Mouse (Mus musculus): ENCODE data around the gene Gm19345. TPM values are rescaled to one million over a fixed set of nuclear protein-coding genes. Genes with fewer than 3 reads are reported as not detected.

Gene Gm19345
- polyA plus RNA-seq, 1 experiment from 2014 or later = 0.59 TPM

DNA sequence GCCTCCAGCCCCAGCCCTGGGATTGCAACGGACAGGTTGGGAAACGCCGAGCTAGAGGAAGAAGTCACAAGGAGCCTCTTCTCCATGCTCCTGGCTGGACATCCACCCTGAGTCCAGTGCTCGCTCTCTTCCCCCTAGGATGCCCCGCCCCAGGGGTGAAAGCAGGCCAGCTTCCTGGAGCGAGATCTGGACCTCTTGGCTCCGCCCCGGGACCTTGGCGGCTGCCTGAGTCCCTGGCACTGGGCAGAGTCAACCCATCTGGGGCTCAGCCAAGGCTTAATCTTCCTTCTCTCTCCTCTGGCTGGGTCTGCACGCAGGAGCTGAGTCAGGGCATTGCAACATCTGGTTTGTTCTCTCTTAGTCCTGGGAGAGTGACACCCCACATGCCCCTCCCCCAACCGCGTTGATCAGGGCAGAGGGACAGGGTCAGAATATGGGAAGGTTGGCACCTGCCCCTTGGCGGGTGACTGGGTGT, 21.1 kb upstream of the Gm19345 start:
- Histone ChIP-seq H3K27ac (replicated peaks) (no peak overlapping the region; the same call in 1 of the 2 replicates), H3K4me1 (peaks cover 26% of the 10 kb centered on the region), H3K4me3 (replicated peaks) (no peak overlapping the region), H3K27me3 (no peaks in the 10 kb centered on the region), H3K36me3 (no peaks in the 10 kb centered on the region), H3K9me3 (replicated peaks) (no peaks in the 10 kb centered on the region), H3K9ac (no peak overlapping the region), H3K4me2 (replicated peaks) (peak overlapping the region; percentile 25)
- 24% methylated on average over 13 of the region's 13 CpGs for WGBS
- peak; percentile 62 for ATAC-seq (ENCODE audit: insufficient number of reproducible peaks, low FRiP score, low TSS enrichment, low read depth)

GRCm38 (mm10) chr7:19831837-19832236, 20.0 kb upstream of the Gm19345 start:
- Histone ChIP-seq H3K9me3 (replicated peaks) (no peaks in the 10 kb centered on the region), H3K4me3 (replicated peaks) (no peak overlapping the region), H3K27me3 (no peaks in the 10 kb centered on the region), H3K4me1 (peaks cover 21% of the 10 kb centered on the region), H3K4me2 (replicated peaks) (no peak overlapping the region), H3K9ac (no peak overlapping the region), H3K36me3 (no peaks in the 10 kb centered on the region), H3K27ac (replicated peaks) (no peak overlapping the region)
- ATAC-seq (ENCODE audit: insufficient number of reproducible peaks, low FRiP score, low TSS enrichment, low read depth) = peak; percentile 20; the same call in 1 of the 2 replicates
- 36% methylated on average over 9 of the region's 9 CpGs for WGBS

DNA sequence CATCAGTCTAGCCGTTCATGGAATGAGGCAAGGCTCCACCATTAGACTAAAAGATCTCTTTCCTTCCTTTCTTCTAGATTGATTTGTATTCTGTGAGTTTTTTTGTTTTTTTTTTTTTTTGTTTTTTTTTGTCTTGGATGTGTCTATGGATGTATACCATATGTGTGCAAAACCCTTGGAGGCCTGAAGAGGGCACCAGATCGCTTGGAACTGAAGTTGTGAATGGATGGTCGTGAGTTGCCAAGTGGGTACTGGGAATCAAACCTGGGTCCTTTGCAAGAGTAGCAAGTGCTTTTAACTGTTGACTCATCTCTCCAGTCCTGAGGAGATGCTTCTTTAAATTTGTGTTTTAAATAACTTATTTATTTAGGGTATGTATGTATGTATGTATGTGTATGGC, 17.7 kb upstream of the Gm19345 start:
- H3K4me1 ChIP-seq = peaks cover 16% of the 10 kb centered on the region

DNA sequence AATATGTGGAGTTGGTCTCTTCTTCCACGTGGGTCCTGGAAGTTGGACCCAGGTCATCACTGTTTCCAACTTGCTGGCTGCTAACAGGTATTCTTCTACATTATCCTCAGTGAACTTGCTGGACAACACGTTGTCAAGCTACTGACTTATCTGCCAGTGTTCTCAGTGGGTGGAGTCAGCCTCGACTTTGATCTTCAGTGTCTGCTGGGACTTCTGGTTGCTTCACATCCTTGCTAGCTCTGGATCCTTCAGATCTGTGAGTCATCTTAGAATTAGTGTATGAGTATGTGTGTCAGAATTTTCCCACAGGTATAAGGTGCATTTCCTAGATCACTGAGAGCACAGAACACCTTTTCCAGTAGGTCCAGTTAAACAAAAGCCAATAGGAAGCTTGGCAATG, 15.0 kb upstream of the Gm19345 start:
- Histone ChIP-seq H3K27ac (replicated peaks) (no peak overlapping the region), H3K9ac (no peak overlapping the region), H3K4me2 (replicated peaks) (no peak overlapping the region), H3K36me3 (no peaks in the 10 kb centered on the region), H3K9me3 (replicated peaks) (no peaks in the 10 kb centered on the region), H3K4me1 (0 out of 2 replicates have a peak, but pooled peaks cover 4% of the 10 kb centered on the region), H3K27me3 (no peaks in the 10 kb centered on the region), H3K4me3 (replicated peaks) (no peak overlapping the region)
- ATAC-seq (ENCODE audit: insufficient number of reproducible peaks, low FRiP score, low TSS enrichment, low read depth) = no peak
- 57% methylated on average over 3 of the region's 3 CpGs for WGBS

More for the DNA sequence above, 17.7 kb upstream of the Gm19345 start:
- Histone ChIP-seq H3K27ac (replicated peaks) (no peak overlapping the region), H3K4me2 (replicated peaks) (no peak overlapping the region), H3K27me3 (no peaks in the 10 kb centered on the region), H3K36me3 (no peaks in the 10 kb centered on the region), H3K9me3 (replicated peaks) (no peaks in the 10 kb centered on the region), H3K9ac (no peak overlapping the region), H3K4me3 (replicated peaks) (no peak overlapping the region)
- WGBS = 65% methylated on average over 3 of the region's 3 CpGs
- ATAC-seq (ENCODE audit: insufficient number of reproducible peaks, low FRiP score, low TSS enrichment, low read depth) = no peak

DNA sequence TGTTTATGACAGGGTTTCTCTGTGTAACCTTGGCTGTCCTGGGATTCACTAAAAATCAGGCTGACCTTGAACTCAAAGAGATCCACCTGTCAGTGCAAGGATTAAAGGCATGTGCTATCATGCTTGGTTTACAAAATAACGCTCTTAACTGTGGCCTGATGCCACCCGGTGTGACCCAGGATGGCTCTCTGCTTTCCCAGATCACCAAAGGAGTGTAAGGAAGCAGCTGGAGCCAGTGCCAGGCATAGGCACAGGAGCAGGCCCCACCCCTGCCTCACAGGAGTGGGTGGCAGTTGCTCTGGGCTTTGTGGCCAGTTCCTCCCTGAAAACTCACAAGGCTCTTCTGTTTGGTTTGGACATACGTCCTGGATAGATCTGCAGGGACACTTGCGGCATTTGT, 11.4 kb upstream of the Gm19345 start:
- Histone ChIP-seq H3K27me3 (peaks cover 21% of the 10 kb centered on the region), H3K27ac (replicated peaks) (no peak overlapping the region), H3K9ac (no peak overlapping the region), H3K9me3 (replicated peaks) (no peaks in the 10 kb centered on the region), H3K4me3 (replicated peaks) (no peak overlapping the region), H3K4me1 (no peaks in the 10 kb centered on the region), H3K4me2 (replicated peaks) (no peak overlapping the region), H3K36me3 (no peaks in the 10 kb centered on the region)
- WGBS = 70% methylated on average over 4 of the region's 4 CpGs
- no peak for ATAC-seq (ENCODE audit: insufficient number of reproducible peaks, low FRiP score, low TSS enrichment, low read depth)

DNA sequence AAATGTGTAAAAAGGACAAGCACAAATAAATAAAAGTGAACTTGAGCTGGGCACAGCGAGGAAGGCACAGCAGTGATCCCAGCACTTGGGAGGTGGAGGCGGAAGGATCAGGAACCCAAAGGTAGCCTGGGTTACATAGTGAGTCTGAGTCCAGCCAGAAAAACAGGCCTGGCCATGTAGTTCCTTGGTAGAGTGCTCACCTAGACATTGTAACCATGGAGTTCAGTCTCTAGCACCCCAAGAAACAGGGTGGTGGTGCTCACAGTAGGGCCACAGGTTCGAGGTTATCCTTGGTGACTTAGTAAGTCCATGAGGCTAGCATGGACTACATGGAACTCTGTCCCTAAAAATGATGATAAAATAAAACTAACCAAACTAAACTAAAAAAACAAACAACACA, 10.9 kb upstream of the Gm19345 start:
- Histone ChIP-seq H3K9ac (no peak overlapping the region), H3K4me2 (replicated peaks) (no peak overlapping the region), H3K27ac (replicated peaks) (no peak overlapping the region), H3K4me1 (no peaks in the 10 kb centered on the region), H3K4me3 (replicated peaks) (no peak overlapping the region), H3K36me3 (no peaks in the 10 kb centered on the region), H3K27me3 (peaks cover 21% of the 10 kb centered on the region), H3K9me3 (replicated peaks) (no peaks in the 10 kb centered on the region)
- no peak for ATAC-seq (ENCODE audit: insufficient number of reproducible peaks, low FRiP score, low TSS enrichment, low read depth)
- WGBS = 80% methylated on average over 3 of the region's 3 CpGs

DNA sequence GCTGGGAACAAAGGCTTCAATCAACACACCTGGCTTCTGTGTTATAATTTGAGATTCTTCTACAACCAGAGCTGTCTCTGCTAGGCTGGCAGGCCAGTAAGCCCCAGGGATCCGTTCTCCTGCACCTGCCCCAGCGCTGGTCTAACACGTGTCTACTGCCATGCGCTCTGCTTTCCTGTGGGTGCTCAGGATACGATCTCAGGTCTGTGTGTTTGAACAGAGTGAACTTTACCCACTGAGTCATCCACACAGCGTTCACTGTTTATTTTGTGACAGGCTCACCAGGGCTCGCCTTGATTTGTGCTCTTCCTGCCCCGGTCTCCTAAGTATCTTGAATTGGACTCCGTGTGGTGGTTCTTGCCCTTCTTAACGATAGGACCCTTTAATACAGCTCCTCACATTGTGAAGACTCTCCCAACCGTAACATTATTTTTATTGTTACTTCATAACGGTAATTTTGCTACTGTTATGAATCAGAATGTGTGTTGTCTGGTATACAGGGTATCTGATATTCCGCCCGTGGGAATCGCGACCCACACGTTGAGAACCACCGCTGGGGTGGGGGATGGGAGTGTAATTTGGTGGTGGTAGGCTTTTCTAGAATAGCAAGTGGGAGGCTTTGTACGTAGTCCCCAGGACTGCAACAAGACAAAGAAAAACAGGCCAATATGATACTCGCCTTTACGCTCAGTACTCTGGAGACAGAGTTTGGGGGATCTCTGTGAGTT, 10.0 kb upstream of the Gm19345 start:
- ATAC-seq (ENCODE audit: insufficient number of reproducible peaks, low FRiP score, low TSS enrichment, low read depth) = no peak
- Histone ChIP-seq H3K9ac (no peak overlapping the region), H3K4me1 (no peaks in the 10 kb centered on the region), H3K27ac (replicated peaks) (no peak overlapping the region), H3K36me3 (no peaks in the 10 kb centered on the region), H3K27me3 (peaks cover 21% of the 10 kb centered on the region), H3K4me2 (replicated peaks) (no peak overlapping the region), H3K9me3 (replicated peaks) (no peaks in the 10 kb centered on the region), H3K4me3 (replicated peaks) (no peak overlapping the region)
- 78% methylated on average over 21 of the region's 21 CpGs for WGBS

DNA sequence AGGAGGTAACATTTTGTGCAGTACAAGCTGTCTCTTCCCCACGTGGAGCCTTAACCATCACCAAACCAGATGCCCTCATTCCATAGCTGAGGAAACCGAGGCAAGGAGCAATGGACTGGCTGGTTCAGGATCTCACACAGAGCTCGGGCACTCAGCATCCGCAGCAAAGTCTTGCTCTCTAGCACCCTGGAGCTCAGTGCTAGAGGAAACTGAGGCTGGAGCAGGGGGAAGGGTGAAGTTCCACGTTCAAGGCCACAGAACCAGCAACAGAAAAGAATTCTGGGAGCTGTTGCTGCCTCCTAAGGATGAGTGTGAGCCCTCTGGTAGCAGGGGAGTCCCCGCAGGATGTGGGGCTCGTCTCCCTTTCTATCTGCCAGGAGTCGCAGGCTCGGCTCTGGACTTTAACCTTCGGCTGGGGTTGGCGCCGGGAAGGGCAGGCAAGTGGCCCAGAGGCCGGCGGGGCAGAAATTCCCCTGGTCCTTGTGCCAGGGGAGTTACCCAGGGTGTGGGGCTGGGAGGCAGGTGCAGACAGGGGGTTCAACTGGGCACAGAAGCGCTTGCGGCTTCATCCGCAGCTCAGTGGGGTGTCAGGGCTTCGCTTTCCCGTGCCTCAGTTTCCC, 8.8 kb upstream of the Gm19345 start:
- H3K9me3 ChIP-seq (replicated peaks) = no peaks in the 10 kb centered on the region
- no peak for ATAC-seq (ENCODE audit: insufficient number of reproducible peaks, low FRiP score, low TSS enrichment, low read depth)
- 27% methylated on average over 19 of the region's 19 CpGs for WGBS
- H3K4me2 ChIP-seq (replicated peaks) = no peak overlapping the region
- H3K4me1 ChIP-seq = peaks cover 7% of the 10 kb centered on the region
- no peak overlapping the region for H3K27ac ChIP-seq (replicated peaks)
- H3K36me3 ChIP-seq = no peaks in the 10 kb centered on the region
- no peak overlapping the region for H3K4me3 ChIP-seq (replicated peaks)
- peaks cover 21% of the 10 kb centered on the region for H3K27me3 ChIP-seq
- H3K9ac ChIP-seq = no peak overlapping the region

DNA sequence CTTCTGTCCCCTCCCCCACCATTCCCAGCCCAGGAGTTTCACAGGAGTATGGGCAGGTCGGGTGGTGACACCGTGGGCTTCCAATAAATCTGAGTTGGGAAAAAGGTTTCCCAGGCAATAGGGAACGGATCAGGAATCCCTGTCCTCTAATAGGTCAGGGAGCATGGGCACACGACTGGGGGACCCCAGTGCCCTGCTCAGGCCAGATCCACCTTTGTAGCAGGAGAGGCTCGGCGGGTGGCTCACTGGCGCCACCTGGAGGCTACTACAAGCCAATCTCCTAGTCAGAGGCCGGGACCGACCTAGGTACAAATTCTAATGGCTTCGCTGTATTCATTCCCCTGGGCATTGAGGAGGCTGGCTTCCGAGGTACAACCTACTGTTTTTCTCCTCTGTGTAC, 8.2 kb upstream of the Gm19345 start:
- Histone ChIP-seq H3K9ac (no peak overlapping the region), H3K9me3 (replicated peaks) (no peaks in the 10 kb centered on the region), H3K27me3 (peaks cover 21% of the 10 kb centered on the region), H3K4me1 (peaks cover 8% of the 10 kb centered on the region), H3K4me2 (replicated peaks) (no peak overlapping the region), H3K4me3 (replicated peaks) (no peak overlapping the region), H3K36me3 (no peaks in the 10 kb centered on the region), H3K27ac (replicated peaks) (no peak overlapping the region)
- 3% methylated on average over 11 of the region's 11 CpGs for WGBS
- no peak; the same call in 1 of the 2 replicates for ATAC-seq (ENCODE audit: insufficient number of reproducible peaks, low FRiP score, low TSS enrichment, low read depth)

DNA sequence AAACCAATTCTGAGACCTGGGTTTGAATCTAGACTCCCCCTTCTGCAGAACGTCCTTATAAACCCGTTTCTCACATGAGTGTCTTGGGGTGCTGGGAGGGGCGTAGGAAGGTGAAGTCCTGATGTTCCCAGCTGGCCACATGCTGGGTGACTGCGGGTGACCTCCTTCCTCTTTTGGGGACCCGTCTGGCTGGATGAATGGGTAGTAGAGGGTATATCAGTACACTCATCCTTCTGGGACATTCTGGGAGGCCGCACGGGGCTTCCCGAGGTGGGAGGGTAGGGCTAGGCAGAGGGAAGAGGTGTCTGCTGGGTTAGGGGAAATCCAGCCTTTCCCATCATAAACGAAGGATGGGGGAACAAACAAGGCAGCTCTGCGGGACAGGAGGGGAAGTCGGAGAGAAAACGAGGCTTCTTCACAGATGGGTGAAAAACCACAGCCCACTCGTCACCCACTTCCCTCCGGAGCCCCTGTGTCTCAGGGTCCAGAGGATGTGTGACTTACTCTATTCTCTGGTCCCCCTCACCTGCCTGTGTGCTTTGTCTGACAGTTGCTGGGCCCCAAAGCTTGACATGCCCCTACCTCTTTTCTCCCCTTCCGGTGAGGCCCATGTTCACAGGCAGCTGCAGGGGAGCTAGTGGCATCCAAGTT, 7.2 kb upstream of the Gm19345 start:
- Histone ChIP-seq H3K9ac (no peak overlapping the region), H3K4me1 (peaks cover 11% of the 10 kb centered on the region), H3K4me2 (replicated peaks) (no peak overlapping the region), H3K4me3 (replicated peaks) (no peak overlapping the region), H3K27me3 (peaks cover 21% of the 10 kb centered on the region), H3K27ac (replicated peaks) (no peak overlapping the region), H3K9me3 (replicated peaks) (no peaks in the 10 kb centered on the region), H3K36me3 (no peaks in the 10 kb centered on the region)
- 62% methylated on average over 15 of the region's 15 CpGs for WGBS
- no peak for ATAC-seq (ENCODE audit: insufficient number of reproducible peaks, low FRiP score, low TSS enrichment, low read depth)

DNA sequence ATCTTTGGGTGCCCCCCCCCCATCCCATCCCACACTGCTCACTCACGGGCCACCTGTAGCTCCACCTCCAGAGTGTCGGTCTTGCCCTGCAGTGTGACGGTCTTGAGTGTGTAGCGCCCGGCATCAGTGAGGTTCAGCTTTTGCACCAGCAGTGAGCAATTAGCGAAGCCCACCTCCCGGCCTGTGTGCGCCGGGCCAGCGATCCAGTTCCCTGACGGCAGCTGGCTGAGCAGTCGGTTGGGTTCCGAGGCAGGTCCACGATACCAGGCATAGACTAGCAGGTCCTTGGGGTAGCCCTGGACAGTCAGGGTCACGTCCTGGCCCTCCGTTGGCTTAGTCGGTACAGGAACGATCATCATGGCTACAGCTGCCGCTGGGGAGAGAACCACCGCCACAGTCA, 1.7 kb downstream of the Gm19345 start:
- Histone ChIP-seq H3K9ac (no peak overlapping the region), H3K27ac (replicated peaks) (no peak overlapping the region), H3K27me3 (peaks cover 25% of the 10 kb centered on the region), H3K4me1 (peaks cover 11% of the 10 kb centered on the region; the same call in 1 of the 2 replicates), H3K36me3 (no peaks in the 10 kb centered on the region), H3K4me2 (replicated peaks) (no peak overlapping the region), H3K9me3 (replicated peaks) (no peaks in the 10 kb centered on the region), H3K4me3 (replicated peaks) (no peak overlapping the region)
- ATAC-seq (ENCODE audit: insufficient number of reproducible peaks, low FRiP score, low TSS enrichment, low read depth) = no peak
- 87% methylated on average over 20 of the region's 20 CpGs for WGBS
